Mouse (Mus musculus) ES-E14 (cell line): ENCODE results near the gene Slc25a45.
"Not testable (repeated sequence)": the region's sequence is repeated elsewhere in the genome, so short reads cannot be mapped to it uniquely, and the experiment has no call there.

ENCODE experiments used
- CHD2 ChIP-seq: IDR thresholded peaks from 2 replicates; pipeline ENCODE4 v1.6.1; 2014; ENCODE audit warnings: mild to moderate bottlenecking, low read depth, low read length, inconsistent platforms
- HCFC1 ChIP-seq: IDR thresholded peaks from 2 replicates; pipeline ENCODE4 v1.6.1; 2012; ENCODE audit warnings: low read length, inconsistent platforms, borderline replicate concordance; ENCODE audit not compliant: insufficient read depth
- MAFK ChIP-seq: IDR thresholded peaks from 2 replicates; pipeline ENCODE4 v1.6.1; 2014; ENCODE audit warnings: mild to moderate bottlenecking, low read depth, low read length, inconsistent platforms; ENCODE audit not compliant: insufficient read depth
- ZC3H11A ChIP-seq: IDR thresholded peaks from 2 replicates; pipeline ENCODE4 v1.6.1; 2012; ENCODE audit warnings: low read depth, mild to moderate bottlenecking, inconsistent platforms, low read length, borderline replicate concordance
- ZNF384 ChIP-seq: IDR thresholded peaks from 2 replicates; pipeline ENCODE4 v1.6.1; 2012; ENCODE audit warnings: low read depth, low read length, inconsistent platforms

DNA sequence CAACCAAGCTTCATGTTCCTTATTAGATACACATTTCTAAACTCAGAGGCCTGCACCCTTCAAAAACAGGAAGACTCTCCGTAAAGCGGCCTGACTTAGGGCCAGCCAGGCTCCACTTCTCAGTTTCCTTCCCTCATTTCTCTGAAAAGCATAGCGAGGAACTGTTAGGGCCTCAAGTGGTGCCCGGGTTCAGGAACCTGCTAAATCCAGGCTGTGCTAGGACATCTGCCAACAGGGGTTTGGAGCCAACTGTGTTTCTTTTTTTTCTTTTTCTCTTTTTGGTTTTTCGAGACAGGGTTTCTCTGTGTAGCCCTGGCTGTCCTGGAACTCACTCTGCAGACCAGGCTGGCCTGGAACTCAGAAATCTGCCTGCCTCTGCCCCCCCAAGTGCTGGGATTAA is 4.5 kb downstream of the Slc25a45 start:
- TF ChIP-seq HCFC1, ZNF384, CHD2, MAFK, ZC3H11A: not testable (repeated sequence)
